Mouse (Mus musculus) small intestine, adult 2 months (tissue): ENCODE results near the gene Gm20671. TPM values are rescaled to one million over a fixed set of nuclear protein-coding genes. Genes with fewer than 3 reads are reported as not detected.
A peak's percentile ranks its signal among the peaks of the same experiment; 100 is the strongest.
"Not testable (repeated sequence)": the region's sequence is repeated elsewhere in the genome, so short reads cannot be mapped to it uniquely, and the experiment has no call there.

Source experiments
- H3K27ac ChIP-seq: fragments of 200-500 bp; 2 replicates; pipeline ENCODE4 v1.5.1; 2012; ENCODE audit warnings: low read depth, low read length, control low read depth, inconsistent platforms; ENCODE audit not compliant: insufficient read depth
- H3K27me3 ChIP-seq: fragments of 200-500 bp; 2 replicates; pipeline ENCODE4 v1.6.1; 2012; ENCODE audit warnings: mild to moderate bottlenecking, moderate library complexity, low read length, inconsistent platforms; ENCODE audit not compliant: control insufficient read depth, insufficient read depth
- H3K36me3 ChIP-seq: fragments of 200-500 bp; 2 replicates; pipeline ENCODE4 v1.6.1; 2012; ENCODE audit warnings: mild to moderate bottlenecking, low read length, control low read depth, inconsistent platforms; ENCODE audit not compliant: control insufficient read depth, insufficient read depth
- H3K4me1 ChIP-seq: fragments of 200-500 bp; 2 replicates; pipeline ENCODE4 v1.6.1; 2012; ENCODE audit warnings: low read length, inconsistent platforms, mixed read lengths; ENCODE audit not compliant: control insufficient read depth, insufficient read depth, insufficient read length
- H3K4me3 ChIP-seq: fragments of 200-500 bp; 2 replicates; pipeline ENCODE4 v1.5.1; 2012; ENCODE audit warnings: low read depth, mild to moderate bottlenecking, control low read depth, inconsistent platforms, low read length, moderate library complexity
- CTCF ChIP-seq: fragments of 200-500 bp; IDR thresholded peaks from 2 replicates; pipeline ENCODE4 v1.5.1; 2012; ENCODE audit warnings: low read depth, mild to moderate bottlenecking, control low read depth, inconsistent platforms, low read length, moderate library complexity, mixed read lengths; ENCODE audit not compliant: insufficient replicate concordance, insufficient read length; ENCODE audit errors: extremely low read depth
- POLR2A ChIP-seq: fragments of 200-500 bp; IDR thresholded peaks from 2 replicates; pipeline ENCODE4 v1.6.1; 2012; ENCODE audit warnings: low read depth, mild to moderate bottlenecking, control low read depth, inconsistent platforms, low read length, moderate library complexity
- WGBS: fragments of 180-500 bp; shearing (Covaris S2); methylation state at CpG from one replicate; pipeline ENCODE4 v1.1.7; 2018; 5-methylcytosine and 5-hydroxymethylcytosine counted together
- polyA plus RNA-seq: library from polyadenylated mRNA; depleted of rRNA; stranded (reverse); fragments of >200 nt; gene quantifications from 2 replicates; pipeline ENCODE4 v1.2.3, GENCODE M21; 2012

Gene Gm20671
- polyA plus RNA-seq, 1 experiment: 17.1 TPM

GRCm38 (mm10) chr5:32836976-32837375 is 10.1 kb upstream of the Gm20671 start:
- H3K27ac ChIP-seq: no peak overlapping the region
- H3K4me1 ChIP-seq: no peaks in the 10 kb centered on the region
- H3K4me3 ChIP-seq: no peak overlapping the region
- H3K27me3 ChIP-seq: no peaks in the 10 kb centered on the region
- peaks cover 52% of the 10 kb centered on the region for H3K36me3 ChIP-seq
- TF ChIP-seq POLR2A (no peak), CTCF (no peak)
- WGBS: 86% methylated on average over 5 of the region's 5 CpGs

- H3K36me3 ChIP-seq: peaks cover 59% of the 10 kb centered on the region
- WGBS: 81% methylated on average over 1 of the region's 1 CpGs
- TF ChIP-seq CTCF: no peak
- TF ChIP-seq POLR2A: no peak
- no peaks in the 10 kb centered on the region for H3K27me3 ChIP-seq
- no peaks in the 10 kb centered on the region for H3K4me1 ChIP-seq
- no peak overlapping the region for H3K4me3 ChIP-seq
- no peak overlapping the region for H3K27ac ChIP-seq
Measured at GRCm38 (mm10) chr5:32834497-32834896, 7.6 kb upstream of the Gm20671 start.

- no peaks in the 10 kb centered on the region for H3K4me1 ChIP-seq
- TF ChIP-seq POLR2A: no peak
- no peak for TF ChIP-seq CTCF
- no peaks in the 10 kb centered on the region for H3K27me3 ChIP-seq
- H3K4me3 ChIP-seq: no peak overlapping the region
- WGBS: 84% methylated on average over 2 of the region's 2 CpGs
- peaks cover 69% of the 10 kb centered on the region for H3K36me3 ChIP-seq
- no peak overlapping the region for H3K27ac ChIP-seq
Measured at GRCm38 (mm10) chr5:32830054-32830453, 3.1 kb upstream of the Gm20671 start.

GRCm38 (mm10) chr5:32828766-32829165 is 1.9 kb upstream of the Gm20671 start:
- 84% methylated on average over 1 of the region's 1 CpGs for WGBS

GRCm38 (mm10) chr5:32820471-32820870 is 6.4 kb downstream of the Gm20671 start:
- Histone ChIP-seq H3K27ac (no peak overlapping the region), H3K4me3 (no peak overlapping the region), H3K36me3 (peaks cover 42% of the 10 kb centered on the region), H3K27me3 (no peaks in the 10 kb centered on the region), H3K4me1 (peaks cover 3% of the 10 kb centered on the region; the same call in 1 of the 2 replicates)
- TF ChIP-seq CTCF: no peak
- no peak for TF ChIP-seq POLR2A
- WGBS: 93% methylated on average over 8 of the region's 8 CpGs

More at GRCm38 (mm10) chr5:32828766-32829165, 1.9 kb upstream of the Gm20671 start:
- not testable (repeated sequence) for H3K27ac ChIP-seq, H3K4me1 ChIP-seq, H3K4me3 ChIP-seq, H3K27me3 ChIP-seq
- peaks cover 59% of the 10 kb centered on the region for H3K36me3 ChIP-seq

GRCm38 (mm10) chr5:32815396-32815795 is 11.5 kb downstream of the Gm20671 start:
- H3K36me3 ChIP-seq: peaks cover 50% of the 10 kb centered on the region
- H3K27ac ChIP-seq: no peak overlapping the region
- TF ChIP-seq CTCF: no peak
- no peak for TF ChIP-seq POLR2A
- no peak overlapping the region for H3K4me3 ChIP-seq
- 98% methylated on average over 4 of the region's 4 CpGs for WGBS
- H3K4me1 ChIP-seq: no peaks in the 10 kb centered on the region
- no peaks in the 10 kb centered on the region for H3K27me3 ChIP-seq

- not testable (repeated sequence) for H3K27ac ChIP-seq, H3K4me3 ChIP-seq, H3K4me1 ChIP-seq, H3K27me3 ChIP-seq, H3K36me3 ChIP-seq
- WGBS: 57% methylated on average over 1 of the region's 1 CpGs
Measured at GRCm38 (mm10) chr5:32786454-32786853, 40.5 kb downstream of the Gm20671 start.

GRCm38 (mm10) chr5:32785313-32785915 is 41.5 kb downstream of the Gm20671 start, which contains the start of gene Pisd:
Pisd (minus strand) TSS chr5:32785646.
- H3K36me3 ChIP-seq: 0 out of 2 replicates have a peak, but pooled peaks cover 2% of the 10 kb centered on the region
- H3K4me1 ChIP-seq: no peaks in the 10 kb centered on the region
- no peaks in the 10 kb centered on the region for H3K27me3 ChIP-seq
- H3K4me3 ChIP-seq: peak within 1 kb of the TSS; percentile 79
- TF ChIP-seq POLR2A (peak; percentile 40; the same call in 1 of the 2 replicates), CTCF (no peak)
- WGBS: 1% methylated on average over 52 of the region's 52 CpGs
- peak within 1 kb of the TSS; percentile 19; the same call in 1 of the 2 replicates for H3K27ac ChIP-seq
